Mouse (Mus musculus) ES-CJ7 (cell line): ENCODE measurements around the gene Gm5460.

ENCODE experiments used
- DNase-seq: peaks from one replicate; pipeline ENCODE4 v3.0.0; 2011; ENCODE audit warnings: low read depth, low spot score

Gene Gm5460

GRCm38 (mm10) chr14:34016381-34016780 lies at the start of gene Gm5460:
Gene Gm5460 (plus strand): TSS chr14:34016758.
- no peak for DNase-seq

GRCm38 (mm10) chr14:33972679-33973078 lies 43.9 kb upstream of the Gm5460 start:
- DNase-seq: no peak

- DNase-seq: no peak
Observed at GRCm38 (mm10) chr14:33974752-33975151, 41.8 kb upstream of the Gm5460 start.

- DNase-seq: no peak
Observed at GRCm38 (mm10) chr14:33977748-33978147, 38.8 kb upstream of the Gm5460 start.

GRCm38 (mm10) chr14:33978604-33979059 lies 37.9 kb upstream of the Gm5460 start, which contains the start of gene Zfp488:
Gene Zfp488 (minus strand): TSS chr14:33978764.
- DNase-seq: peak; percentile 24

- peak; percentile 25 for DNase-seq
Observed at GRCm38 (mm10) chr14:33989201-33989600, 27.4 kb upstream of the Gm5460 start.

GRCm38 (mm10) chr14:33991971-33992370 lies 24.6 kb upstream of the Gm5460 start:
- no peak for DNase-seq

GRCm38 (mm10) chr14:33993051-33993450 lies 23.5 kb upstream of the Gm5460 start:
- DNase-seq: no peak

GRCm38 (mm10) chr14:33993521-33994289 lies 22.9 kb upstream of the Gm5460 start:
- no peak for DNase-seq

- no peak for DNase-seq
Observed at GRCm38 (mm10) chr14:33997427-33997826, 19.1 kb upstream of the Gm5460 start.

- DNase-seq: no peak
Observed at GRCm38 (mm10) chr14:34000076-34000475, 16.5 kb upstream of the Gm5460 start.

GRCm38 (mm10) chr14:34001445-34001844 lies 15.1 kb upstream of the Gm5460 start:
- no peak for DNase-seq

GRCm38 (mm10) chr14:34002358-34002757 lies 14.2 kb upstream of the Gm5460 start:
- DNase-seq: no peak

GRCm38 (mm10) chr14:34015063-34015462 lies 1.5 kb upstream of the Gm5460 start, which contains the start of gene Gm30083:
Gene Gm30083 (minus strand): TSS chr14:34015182.
- DNase-seq: no peak

GRCm38 (mm10) chr14:34016938-34017337 lies 380 bp downstream of the Gm5460 start:
- DNase-seq: no peak

- DNase-seq: no peak
Observed at GRCm38 (mm10) chr14:34026710-34027109, 10.2 kb downstream of the Gm5460 start.

GRCm38 (mm10) chr14:34033841-34034610 lies 17.5 kb downstream of the Gm5460 start:
- DNase-seq: no peak

- DNase-seq: no peak
Observed at GRCm38 (mm10) chr14:34041241-34041640, 24.7 kb downstream of the Gm5460 start.

GRCm38 (mm10) chr14:34043341-34043740 lies 26.8 kb downstream of the Gm5460 start:
- no peak for DNase-seq

GRCm38 (mm10) chr14:34050101-34050779 lies 33.7 kb downstream of the Gm5460 start:
- no peak for DNase-seq

GRCm38 (mm10) chr14:34052516-34052915 lies 36.0 kb downstream of the Gm5460 start, which contains the start of gene Antxrl:
Gene Antxrl (plus strand): TSS chr14:34052707.
- no peak for DNase-seq

GRCm38 (mm10) chr14:34071665-34072064 lies 55.1 kb downstream of the Gm5460 start:
- DNase-seq: peak; percentile 45
